Mouse (Mus musculus) hindbrain, postnatal 0 days (tissue): ENCODE data around the gene Ndufs2. TPM values are rescaled to one million over a fixed set of nuclear protein-coding genes. Genes with fewer than 3 reads are reported as not detected.

ENCODE experiments used
- ATAC-seq: fragments of 200-750 bp; cut with Nextera tagmentation; 2 replicates; pipeline ENCODE4 v1.8.0; 2017; ENCODE audit warnings: mild to moderate bottlenecking, moderate TSS enrichment, moderate library complexity
- DNase-seq: peaks from one replicate; pipeline ENCODE4 v3.0.0-alpha.2; 2015; ENCODE audit warnings: low spot score
- H3K27ac ChIP-seq: fragments of 300-500 bp; sonication (generic); 2 replicates; pipeline ENCODE4 v1.5.1; 2014; ENCODE audit warnings: mild to moderate bottlenecking
- H3K27me3 ChIP-seq: fragments of 300-500 bp; sonication (generic); 2 replicates; pipeline ENCODE4 v1.6.1; 2014; ENCODE audit warnings: low read length, mixed read lengths; ENCODE audit not compliant: insufficient read depth
- H3K36me3 ChIP-seq: fragments of 300-500 bp; sonication (generic); 2 replicates; pipeline ENCODE4 v1.6.1; 2014; ENCODE audit warnings: low read length, mixed read lengths; ENCODE audit not compliant: insufficient read depth
- H3K4me1 ChIP-seq: fragments of 300-500 bp; sonication (generic); 2 replicates; pipeline ENCODE4 v1.6.1; 2014; ENCODE audit warnings: antibody characterized with exemption, low read length, mixed read lengths; ENCODE audit not compliant: insufficient read depth
- H3K4me2 ChIP-seq: fragments of 300-500 bp; sonication (generic); 2 replicates; pipeline ENCODE4 v1.6.1; 2014; ENCODE audit warnings: low read depth, mild to moderate bottlenecking, low read length, moderate library complexity, mixed read lengths
- H3K4me3 ChIP-seq: fragments of 300-500 bp; sonication (generic); 2 replicates; pipeline ENCODE4 v1.5.1; 2014; ENCODE audit warnings: low read length
- H3K9ac ChIP-seq: fragments of 300-500 bp; sonication (generic); replicated peaks from 2 replicates; pipeline ENCODE4 v1.6.1; 2014; ENCODE audit warnings: mild to moderate bottlenecking, low read length, moderate library complexity, mixed read lengths
- H3K9me3 ChIP-seq: fragments of 300-500 bp; sonication (generic); 2 replicates; pipeline ENCODE4 v1.6.1; 2016; ENCODE audit warnings: low read length, mixed read lengths
- CTCF ChIP-seq: IDR thresholded peaks from 2 replicates; pipeline ENCODE4 v1.5.1; 2016; ENCODE audit warnings: antibody characterized with exemption, control low read depth, low read depth
- WGBS: fragments of 180-500 bp; shearing (Covaris S2); extraction: QIAGEN DNeasy Blood & Tissue Kit; methylation state at CpG from one replicate; pipeline ENCODE4 v1.1.7; 2014; 5-methylcytosine and 5-hydroxymethylcytosine counted together
- polyA plus RNA-seq: library from polyadenylated mRNA; unstranded; fragments of >200 nt; fragmentation: Nextera tagmentation; extraction: Ambion mirVana; gene quantifications from 2 replicates; pipeline ENCODE4 v1.2.1, GENCODE M21; 2015
- total RNA-seq: library from RNA; depleted of rRNA; stranded (reverse); fragments of >200 nt; gene quantifications from 2 replicates; pipeline ENCODE4 v1.2.3, GENCODE M21; 2014

Gene Ndufs2
- total and polyA plus RNA-seq, 2 experiments from 2014 or later = 234 to 286 TPM

DNA sequence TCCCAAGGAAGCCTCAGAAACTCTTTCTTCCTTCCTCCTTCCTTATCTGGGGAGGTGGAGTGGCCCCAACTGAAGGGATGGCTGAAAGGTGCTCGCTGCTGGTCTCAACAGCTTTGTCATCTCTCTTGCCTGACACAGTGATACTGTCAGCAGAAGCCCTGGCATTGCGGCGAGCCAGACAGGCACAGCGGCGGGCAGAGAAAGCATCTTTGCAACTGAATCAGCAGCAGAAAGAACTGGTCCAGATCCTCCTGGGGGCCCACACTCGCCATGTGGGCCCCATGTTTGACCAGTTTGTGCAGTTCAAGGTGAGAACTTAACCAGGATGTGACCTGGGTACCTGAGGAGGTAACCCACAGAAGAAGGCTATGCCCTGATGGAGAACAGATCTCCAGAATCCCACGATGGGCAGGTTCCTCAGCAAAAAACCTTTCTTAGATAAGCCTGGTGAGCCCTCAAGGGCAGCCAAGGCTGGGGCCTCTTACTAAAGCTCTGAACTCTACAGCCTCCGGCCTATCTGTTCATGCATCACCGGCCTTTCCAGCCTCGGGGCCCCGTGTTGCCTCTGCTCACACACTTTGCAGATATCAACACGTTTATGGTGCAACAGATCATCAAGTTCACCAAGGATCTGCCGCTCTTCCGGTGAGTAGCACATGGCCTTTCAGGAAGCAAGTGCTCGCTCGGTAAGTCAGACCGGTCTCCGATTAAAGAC, 34.8 kb downstream of the Ndufs2 start:
- Histone ChIP-seq H3K27ac (no peak overlapping the region), H3K9me3 (no peaks in the 10 kb centered on the region), H3K36me3 (peaks cover 18% of the 10 kb centered on the region; the same call in 1 of the 2 replicates), H3K4me2 (no peak overlapping the region), H3K9ac (no peak overlapping the region), H3K4me1 (peaks cover 5% of the 10 kb centered on the region; the same call in 1 of the 2 replicates), H3K27me3 (no peaks in the 10 kb centered on the region), H3K4me3 (no peak overlapping the region)
- TF ChIP-seq CTCF = no peak
- WGBS = 91% methylated on average over 18 of the region's 18 CpGs
- DNase-seq = no peak
- ATAC-seq = no peak

DNA sequence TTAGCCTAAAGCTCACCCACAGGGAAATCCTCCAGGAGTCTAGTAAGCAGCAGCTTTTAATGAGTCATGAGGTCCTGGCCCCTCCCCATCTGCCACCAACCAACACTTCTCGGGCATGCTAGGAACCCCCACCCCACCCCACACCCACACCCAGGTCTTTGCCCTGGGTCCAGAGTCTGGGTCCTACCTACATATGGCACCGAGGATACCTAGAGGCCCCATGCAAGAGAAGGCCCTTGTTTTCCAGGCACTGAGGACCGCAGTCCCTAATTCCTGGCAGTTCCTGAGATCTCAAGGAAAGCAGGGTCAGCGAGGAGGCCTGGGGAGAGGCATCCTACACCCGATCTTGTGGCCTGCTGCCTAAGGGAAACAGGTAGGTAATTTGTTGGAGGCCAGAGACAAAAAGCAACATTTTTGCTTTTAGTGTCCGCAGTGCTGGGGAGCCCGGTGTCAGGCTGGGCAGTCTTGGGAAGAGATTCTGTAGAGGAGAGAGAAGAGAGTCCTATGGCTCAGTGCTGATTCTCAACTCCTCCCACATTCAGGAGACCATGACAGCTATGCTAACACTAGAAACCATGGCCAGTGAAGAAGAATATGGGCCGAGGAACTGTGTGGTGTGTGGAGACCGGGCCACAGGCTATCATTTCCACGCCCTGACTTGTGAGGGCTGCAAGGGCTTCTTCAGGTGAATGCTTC, 37.2 kb downstream of the Ndufs2 start, which contains the start of gene Nr1i3:
Nr1i3 (plus strand) TSS at position 170 of the 696 bp plus-strand sequence.
- ATAC-seq (no peak), DNase-seq (no peak)
- Histone ChIP-seq H3K9ac (no peak within 1 kb of the TSS), H3K36me3 (0 out of 2 replicates have a peak, but pooled peaks cover 7% of the 10 kb centered on the region), H3K9me3 (no peaks in the 10 kb centered on the region), H3K4me2 (no peak within 1 kb of the TSS), H3K4me1 (no peaks in the 10 kb centered on the region), H3K27me3 (no peaks in the 10 kb centered on the region), H3K4me3 (no peak within 1 kb of the TSS), H3K27ac (no peak within 1 kb of the TSS)
- TF ChIP-seq CTCF = no peak
- WGBS = 74% methylated on average over 10 of the region's 10 CpGs

DNA sequence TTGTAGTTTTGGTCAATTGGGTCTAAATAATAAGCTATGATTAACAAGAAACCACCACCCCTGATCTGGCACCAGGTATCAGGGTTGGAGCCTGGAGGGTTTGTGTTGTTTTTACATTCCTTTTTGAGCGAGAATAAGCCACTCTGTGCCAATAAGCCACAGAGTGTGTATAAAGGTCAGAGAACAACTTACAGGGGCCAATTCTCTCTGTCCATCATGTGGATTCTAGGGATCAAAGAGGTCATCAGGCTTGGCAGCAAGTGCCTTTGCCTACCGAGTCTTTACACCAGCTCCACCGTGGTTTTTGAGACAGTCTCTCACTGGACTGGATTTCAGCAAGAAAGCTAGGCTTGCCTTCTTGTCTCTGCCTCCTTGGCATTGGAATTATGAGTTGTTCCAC, 38.3 kb downstream of the Ndufs2 start:
- no peak overlapping the region for H3K27ac ChIP-seq
- ATAC-seq = no peak
- no peaks in the 10 kb centered on the region for H3K27me3 ChIP-seq
- H3K4me3 ChIP-seq = no peak overlapping the region
- H3K4me2 ChIP-seq = no peak overlapping the region
- 49% methylated on average over 3 of the region's 3 CpGs for WGBS
- TF ChIP-seq CTCF = no peak
- H3K4me1 ChIP-seq = no peaks in the 10 kb centered on the region
- H3K9me3 ChIP-seq = no peaks in the 10 kb centered on the region
- no peak for DNase-seq
- H3K36me3 ChIP-seq = 0 out of 2 replicates have a peak, but pooled peaks cover 4% of the 10 kb centered on the region
- H3K9ac ChIP-seq = no peak overlapping the region

DNA sequence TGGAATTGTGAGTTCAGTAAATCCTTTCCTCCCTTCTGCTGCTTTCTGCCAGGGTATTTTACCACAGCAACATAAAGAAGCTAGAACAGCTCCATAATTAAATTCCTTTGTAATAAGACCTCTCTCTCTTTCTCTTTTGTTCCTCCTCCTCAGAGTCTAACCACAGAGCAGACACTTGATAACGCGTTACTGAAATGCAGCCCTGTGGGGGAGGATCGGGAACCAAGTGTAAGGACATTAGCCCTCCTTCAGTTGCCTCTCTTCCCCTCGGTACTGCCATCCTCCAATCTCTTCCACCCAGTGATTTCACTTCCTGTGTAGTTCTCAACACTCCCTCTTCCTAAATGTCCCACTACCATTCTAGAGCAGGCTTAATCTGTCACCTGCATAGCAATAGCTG, 41.8 kb downstream of the Ndufs2 start:
- no peak overlapping the region for H3K9ac ChIP-seq
- H3K4me1 ChIP-seq = no peaks in the 10 kb centered on the region
- ATAC-seq (no peak), DNase-seq (no peak)
- H3K4me3 ChIP-seq = no peak overlapping the region
- TF ChIP-seq CTCF = no peak
- no peak overlapping the region for H3K27ac ChIP-seq
- H3K9me3 ChIP-seq = no peaks in the 10 kb centered on the region
- no peak overlapping the region for H3K4me2 ChIP-seq
- 18% methylated on average over 4 of the region's 4 CpGs for WGBS
- H3K27me3 ChIP-seq = no peaks in the 10 kb centered on the region
- no peaks in the 10 kb centered on the region for H3K36me3 ChIP-seq

DNA sequence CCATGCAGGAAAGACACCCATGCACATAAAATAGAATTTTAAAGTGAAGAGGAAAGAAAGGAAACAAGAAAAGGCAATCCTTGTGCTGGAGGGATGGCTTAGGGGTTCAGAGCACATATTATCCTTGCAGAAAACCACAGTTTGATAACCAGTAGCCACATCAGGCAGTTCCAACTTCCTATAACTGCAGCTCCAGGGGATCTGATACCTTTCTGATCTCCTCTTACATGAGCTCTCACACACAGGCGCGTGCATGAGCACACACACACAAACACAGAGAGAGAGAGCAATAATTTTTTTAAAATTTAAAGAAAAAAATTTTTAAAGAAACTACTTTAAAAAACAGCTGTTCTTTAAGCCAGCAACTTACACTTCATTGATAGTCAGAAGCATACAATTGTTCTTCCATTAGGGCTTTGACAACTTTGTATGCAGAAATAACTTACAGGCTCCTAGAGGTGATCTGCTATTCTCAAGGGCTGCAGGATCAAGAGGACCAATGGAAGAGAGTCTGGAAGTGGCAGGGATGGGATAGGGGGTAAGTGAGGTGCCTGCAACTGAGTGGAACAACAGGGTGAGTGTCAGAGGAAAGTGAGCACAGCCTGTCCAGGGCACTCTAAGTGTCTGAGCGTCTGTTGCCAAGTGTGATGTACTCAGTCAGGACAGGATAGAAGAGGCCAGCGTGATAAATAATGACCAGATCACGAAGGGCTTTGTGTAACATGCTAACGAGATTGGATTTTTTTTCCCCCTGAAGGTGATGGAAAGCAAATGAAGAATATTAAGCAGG, 45.3 kb downstream of the Ndufs2 start:
- Histone ChIP-seq H3K4me2 (no peak overlapping the region), H3K27ac (no peak overlapping the region), H3K36me3 (no peaks in the 10 kb centered on the region), H3K9ac (no peak overlapping the region), H3K4me1 (no peaks in the 10 kb centered on the region), H3K27me3 (no peaks in the 10 kb centered on the region), H3K9me3 (no peaks in the 10 kb centered on the region), H3K4me3 (no peak overlapping the region)
- ATAC-seq (0 out of 2 replicates have a peak, but pooled peaks have one; percentile 27), DNase-seq (no peak)
- TF ChIP-seq CTCF = no peak
- 63% methylated on average over 6 of the region's 6 CpGs for WGBS

DNA sequence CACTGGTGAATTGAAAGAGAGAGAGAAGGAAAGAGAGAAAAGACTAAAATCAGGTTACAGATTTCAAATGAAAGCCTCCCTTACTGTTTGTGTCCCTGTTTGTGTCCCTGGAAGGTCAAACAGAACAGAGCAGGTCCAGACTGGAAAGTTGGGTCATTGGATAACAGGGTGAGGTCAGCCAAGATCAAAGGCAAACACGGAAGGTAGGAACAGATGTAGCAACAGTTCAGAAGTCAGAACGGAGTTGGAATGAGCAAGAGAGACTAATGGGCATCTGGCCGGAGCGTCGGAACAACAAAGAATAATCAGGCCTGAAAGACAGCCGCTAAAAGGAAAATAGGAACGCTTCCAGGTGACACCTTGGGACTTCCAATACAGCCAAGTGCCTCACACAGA, 46.9 kb downstream of the Ndufs2 start:
- Histone ChIP-seq H3K9ac (no peak overlapping the region), H3K27me3 (no peaks in the 10 kb centered on the region), H3K9me3 (no peaks in the 10 kb centered on the region), H3K4me2 (no peak overlapping the region), H3K4me3 (no peak overlapping the region), H3K27ac (no peak overlapping the region), H3K36me3 (no peaks in the 10 kb centered on the region), H3K4me1 (no peaks in the 10 kb centered on the region)
- TF ChIP-seq CTCF = no peak
- ATAC-seq (no peak), DNase-seq (no peak)
- WGBS = 72% methylated on average over 7 of the region's 7 CpGs
